Mouse (Mus musculus) brain, embryonic 14.5 days (tissue): ENCODE results near the gene Prdm8.

Experiments used
- CTCF ChIP-seq: fragments of 200-500 bp; IDR thresholded peaks from 2 replicates; pipeline ENCODE4 v1.5.1; 2012; ENCODE audit warnings: inconsistent platforms, mild to moderate bottlenecking, moderate library complexity, borderline replicate concordance; ENCODE audit not compliant: insufficient read depth, insufficient read length; ENCODE audit errors: extremely low read depth
- POLR2A ChIP-seq: fragments of 200-500 bp; IDR thresholded peaks from 2 replicates; pipeline ENCODE4 v1.6.1; 2012; ENCODE audit warnings: mild to moderate bottlenecking, inconsistent platforms, borderline replicate concordance; ENCODE audit not compliant: poor library complexity, insufficient read depth, insufficient read length, severe bottlenecking; ENCODE audit errors: extremely low read depth

DNA sequence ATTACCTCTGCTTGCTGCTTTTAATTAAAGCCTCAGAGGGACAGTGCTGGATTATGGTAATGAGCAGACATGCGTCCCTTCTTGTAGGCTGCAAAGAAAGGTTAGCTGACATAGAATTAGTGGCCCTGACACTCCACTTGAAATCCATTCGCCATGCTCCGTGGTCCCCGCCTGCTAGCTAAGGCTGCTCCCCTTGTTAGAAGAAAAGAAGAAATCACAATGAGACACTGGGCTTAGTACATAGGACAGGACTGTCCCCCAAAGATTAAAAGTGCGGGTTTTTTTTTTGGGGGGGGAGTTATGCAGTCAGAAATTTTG lies 15.6 kb downstream of the Prdm8 start:
- TF ChIP-seq POLR2A = no peak
- no peak for TF ChIP-seq CTCF
